Mouse (Mus musculus): Measurements from ENCODE around the gene Olfr544. TPM values are rescaled to one million over a fixed set of nuclear protein-coding genes. Genes with fewer than 3 reads are reported as not detected.
"Not testable (repeated sequence)": the region's sequence is repeated elsewhere in the genome, so short reads cannot be mapped to it uniquely, and the experiment has no call there.

Gene Olfr544
- polyA plus RNA-seq, 1 experiment from 2014 or later = 0.23 TPM

GRCm38 (mm10) chr7:102508666-102509065 lies 20.6 kb upstream of the Olfr544 start:
- H3K4me2 ChIP-seq (replicated peaks; ENCODE audit: low read depth, low read length) = no peak overlapping the region
- H3K36me3 ChIP-seq (ENCODE audit: control insufficient read depth, insufficient read depth, low read length) = no peaks in the 10 kb centered on the region
- no peaks in the 10 kb centered on the region for H3K9me3 ChIP-seq (ENCODE audit: control insufficient read depth, low read length)
- DNase-seq (ENCODE audit: low spot score) = no peak
- H3K9ac ChIP-seq (ENCODE audit: low read depth, low read length) = no peak overlapping the region
- H3K27ac ChIP-seq (ENCODE audit: low read depth, low read length) = no peak overlapping the region
- H3K4me3 ChIP-seq (ENCODE audit: low read depth, low read length) = no peak overlapping the region
- WGBS = 97% methylated on average over 6 of the region's 6 CpGs
- no peaks in the 10 kb centered on the region for H3K27me3 ChIP-seq (ENCODE audit: control insufficient read depth, insufficient read depth, low read length)
- no peaks in the 10 kb centered on the region for H3K4me1 ChIP-seq (replicated peaks; ENCODE audit: control insufficient read depth, insufficient read depth, low read length)
- ATAC-seq (ENCODE audit: low FRiP score) = no peak

- H3K4me2 ChIP-seq (replicated peaks; ENCODE audit: low read depth, low read length) = no peak overlapping the region
- 88% methylated on average over 9 of the region's 9 CpGs for WGBS
- no peak overlapping the region for H3K9ac ChIP-seq (ENCODE audit: low read depth, low read length)
- DNase-seq (ENCODE audit: low spot score) (no peak), ATAC-seq (ENCODE audit: low FRiP score) (no peak)
- no peak overlapping the region for H3K4me3 ChIP-seq (ENCODE audit: low read depth, low read length)
- no peaks in the 10 kb centered on the region for H3K9me3 ChIP-seq (ENCODE audit: control insufficient read depth, low read length)
- no peaks in the 10 kb centered on the region for H3K27me3 ChIP-seq (ENCODE audit: control insufficient read depth, insufficient read depth, low read length)
- no peak overlapping the region for H3K27ac ChIP-seq (ENCODE audit: low read depth, low read length)
- no peaks in the 10 kb centered on the region for H3K4me1 ChIP-seq (replicated peaks; ENCODE audit: control insufficient read depth, insufficient read depth, low read length)
- H3K36me3 ChIP-seq (ENCODE audit: control insufficient read depth, insufficient read depth, low read length) = no peaks in the 10 kb centered on the region
Measured at GRCm38 (mm10) chr7:102508066-102508465, 20.0 kb upstream of the Olfr544 start.

- Histone ChIP-seq H3K4me3 (ENCODE audit: low read depth, low read length) (no peak overlapping the region), H3K36me3 (ENCODE audit: control insufficient read depth, insufficient read depth, low read length) (no peaks in the 10 kb centered on the region), H3K27ac (ENCODE audit: low read depth, low read length) (no peak overlapping the region), H3K4me1 (replicated peaks; ENCODE audit: control insufficient read depth, insufficient read depth, low read length) (no peaks in the 10 kb centered on the region), H3K9me3 (ENCODE audit: control insufficient read depth, low read length) (no peaks in the 10 kb centered on the region), H3K27me3 (ENCODE audit: control insufficient read depth, insufficient read depth, low read length) (no peaks in the 10 kb centered on the region), H3K9ac (ENCODE audit: low read depth, low read length) (no peak overlapping the region), H3K4me2 (replicated peaks; ENCODE audit: low read depth, low read length) (no peak overlapping the region)
- DNase-seq (ENCODE audit: low spot score) = peak; percentile 85
- peak; percentile 73 for ATAC-seq (ENCODE audit: low FRiP score)
- WGBS = 54% methylated on average over 3 of the region's 3 CpGs
Measured at GRCm38 (mm10) chr7:102506848-102507247, 18.7 kb upstream of the Olfr544 start.

GRCm38 (mm10) chr7:102501986-102502385 lies 13.9 kb upstream of the Olfr544 start:
- no peaks in the 10 kb centered on the region for H3K4me1 ChIP-seq (replicated peaks; ENCODE audit: control insufficient read depth, insufficient read depth, low read length)
- WGBS = 83% methylated on average over 5 of the region's 5 CpGs
- H3K27ac ChIP-seq (ENCODE audit: low read depth, low read length) = no peak overlapping the region
- ATAC-seq (ENCODE audit: low FRiP score) (no peak), DNase-seq (ENCODE audit: low spot score) (no peak)
- H3K9ac ChIP-seq (ENCODE audit: low read depth, low read length) = no peak overlapping the region
- H3K36me3 ChIP-seq (ENCODE audit: control insufficient read depth, insufficient read depth, low read length) = no peaks in the 10 kb centered on the region
- no peaks in the 10 kb centered on the region for H3K27me3 ChIP-seq (ENCODE audit: control insufficient read depth, insufficient read depth, low read length)
- H3K4me2 ChIP-seq (replicated peaks; ENCODE audit: low read depth, low read length) = no peak overlapping the region
- H3K4me3 ChIP-seq (ENCODE audit: low read depth, low read length) = no peak overlapping the region
- H3K9me3 ChIP-seq (ENCODE audit: control insufficient read depth, low read length) = no peaks in the 10 kb centered on the region

- no peaks in the 10 kb centered on the region for H3K27me3 ChIP-seq (ENCODE audit: control insufficient read depth, insufficient read depth, low read length)
- H3K9ac ChIP-seq (ENCODE audit: low read depth, low read length) = no peak within 1 kb of the TSS
- no peak within 1 kb of the TSS for H3K4me2 ChIP-seq (replicated peaks; ENCODE audit: low read depth, low read length)
- H3K4me3 ChIP-seq (ENCODE audit: low read depth, low read length) = no peak within 1 kb of the TSS
- no peaks in the 10 kb centered on the region for H3K36me3 ChIP-seq (ENCODE audit: control insufficient read depth, insufficient read depth, low read length)
- H3K4me1 ChIP-seq (replicated peaks; ENCODE audit: control insufficient read depth, insufficient read depth, low read length) = no peaks in the 10 kb centered on the region
- no peak within 1 kb of the TSS for H3K27ac ChIP-seq (ENCODE audit: low read depth, low read length)
- ATAC-seq (ENCODE audit: low FRiP score) (no peak), DNase-seq (ENCODE audit: low spot score) (no peak)
- no peaks in the 10 kb centered on the region for H3K9me3 ChIP-seq (ENCODE audit: control insufficient read depth, low read length)
- WGBS = 72% methylated on average over 3 of the region's 3 CpGs
Measured at GRCm38 (mm10) chr7:102499473-102499872, 11.4 kb upstream of the Olfr544 start, which contains the start of gene Olfr545. Gene Olfr545 (minus strand): TSS chr7:102499573.

- WGBS = 50% methylated on average over 7 of the region's 7 CpGs
- not testable (repeated sequence) for H3K9ac ChIP-seq (ENCODE audit: low read depth, low read length); H3K27ac ChIP-seq (ENCODE audit: low read depth, low read length); H3K4me3 ChIP-seq (ENCODE audit: low read depth, low read length); DNase-seq (ENCODE audit: low spot score); H3K4me1 ChIP-seq (replicated peaks; ENCODE audit: control insufficient read depth, insufficient read depth, low read length); H3K9me3 ChIP-seq (ENCODE audit: control insufficient read depth, low read length); ATAC-seq (ENCODE audit: low FRiP score); H3K4me2 ChIP-seq (replicated peaks; ENCODE audit: low read depth, low read length); H3K27me3 ChIP-seq (ENCODE audit: control insufficient read depth, insufficient read depth, low read length); H3K36me3 ChIP-seq (ENCODE audit: control insufficient read depth, insufficient read depth, low read length)
Measured at GRCm38 (mm10) chr7:102494416-102494815, 6.3 kb upstream of the Olfr544 start.

GRCm38 (mm10) chr7:102486105-102486504 lies 2.0 kb downstream of the Olfr544 start:
- Histone ChIP-seq H3K36me3 (ENCODE audit: control insufficient read depth, insufficient read depth, low read length) (no peaks in the 10 kb centered on the region), H3K9me3 (ENCODE audit: control insufficient read depth, low read length) (no peaks in the 10 kb centered on the region), H3K4me1 (replicated peaks; ENCODE audit: control insufficient read depth, insufficient read depth, low read length) (no peaks in the 10 kb centered on the region), H3K27ac (ENCODE audit: low read depth, low read length) (no peak overlapping the region), H3K4me2 (replicated peaks; ENCODE audit: low read depth, low read length) (no peak overlapping the region), H3K4me3 (ENCODE audit: low read depth, low read length) (no peak overlapping the region), H3K9ac (ENCODE audit: low read depth, low read length) (no peak overlapping the region), H3K27me3 (ENCODE audit: control insufficient read depth, insufficient read depth, low read length) (no peaks in the 10 kb centered on the region)
- no peak for ATAC-seq (ENCODE audit: low FRiP score)
- no peak for DNase-seq (ENCODE audit: low spot score)
- 79% methylated on average over 1 of the region's 1 CpGs for WGBS

- H3K4me2 ChIP-seq (replicated peaks; ENCODE audit: low read depth, low read length); ATAC-seq (ENCODE audit: low FRiP score); H3K4me1 ChIP-seq (replicated peaks; ENCODE audit: control insufficient read depth, insufficient read depth, low read length); H3K27ac ChIP-seq (ENCODE audit: low read depth, low read length); H3K9me3 ChIP-seq (ENCODE audit: control insufficient read depth, low read length); H3K27me3 ChIP-seq (ENCODE audit: control insufficient read depth, insufficient read depth, low read length); H3K9ac ChIP-seq (ENCODE audit: low read depth, low read length); H3K4me3 ChIP-seq (ENCODE audit: low read depth, low read length); H3K36me3 ChIP-seq (ENCODE audit: control insufficient read depth, insufficient read depth, low read length); DNase-seq (ENCODE audit: low spot score): not testable (repeated sequence)
- WGBS = 71% methylated on average over 7 of the region's 8 CpGs
Measured at GRCm38 (mm10) chr7:102484766-102485165, 3.3 kb downstream of the Olfr544 start.

GRCm38 (mm10) chr7:102483665-102484064 lies 4.4 kb downstream of the Olfr544 start:
- Histone ChIP-seq H3K36me3 (ENCODE audit: control insufficient read depth, insufficient read depth, low read length) (no peaks in the 10 kb centered on the region), H3K9ac (ENCODE audit: low read depth, low read length) (no peak overlapping the region), H3K27ac (ENCODE audit: low read depth, low read length) (no peak overlapping the region), H3K4me1 (replicated peaks; ENCODE audit: control insufficient read depth, insufficient read depth, low read length) (no peaks in the 10 kb centered on the region), H3K9me3 (ENCODE audit: control insufficient read depth, low read length) (no peaks in the 10 kb centered on the region), H3K4me2 (replicated peaks; ENCODE audit: low read depth, low read length) (no peak overlapping the region), H3K4me3 (ENCODE audit: low read depth, low read length) (no peak overlapping the region), H3K27me3 (ENCODE audit: control insufficient read depth, insufficient read depth, low read length) (no peaks in the 10 kb centered on the region)
- ATAC-seq (ENCODE audit: low FRiP score) (no peak), DNase-seq (ENCODE audit: low spot score) (no peak)
- 91% methylated on average over 2 of the region's 2 CpGs for WGBS

Measured in hindbrain, embryonic 11.5 days (tissue).